ENCODE assay signal across 23 mouse cellular contexts in genomic region chr6:137060595-137060994, GRCm38 (mm10).
"Had no signal": no experiment of that assay in that cellular context is flagged by ENCODE, and none has a peak within 500 bp of the region (broad histone marks: within the 10 kb centered on the region; RNA-seq: fewer than 3 reads in every experiment).

No protein-coding gene starts in this region.

- H3K9ac ChIP-seq: heart, embryonic 13.5 days; heart, embryonic 15.5 days; hindbrain, embryonic 13.5 days; intestine, embryonic 15.5 days; limb, embryonic 12.5 days; liver, embryonic 12.5 days; liver, embryonic 14.5 days had no signal

- ATAC-seq: forebrain, embryonic 16.5 days; inflammation-experienced regulatory T-cells, adult 6 months; intestine, embryonic 15.5 days; intestine, postnatal 0 days; liver, embryonic 12.5 days had no signal

- DNase-seq: gastrocnemius, adult 2 months; gastrocnemius, postnatal 10 days; gastrocnemius, postnatal 25 days; heart, adult 2 months; heart, postnatal 4 days; kidney, adult 18-20 months; kidney, adult 8-10 months; kidney, postnatal 10 days; kidney, postnatal 25 days; kidney, postnatal 4 days had no signal

- H3K4me1 ChIP-seq: intestine, embryonic 15.5 days; limb, embryonic 10.5 days; limb, embryonic 12.5 days; liver, embryonic 12.5 days had no signal

- H3K27ac ChIP-seq: gastrocnemius, adult 2 months; heart, adult 2 months; heart, embryonic 13.5 days; heart, embryonic 15.5 days; hindbrain, embryonic 13.5 days; intestine, embryonic 15.5 days; layer of hippocampus, adult 2 months; left cerebral cortex, adult 2 months; limb, embryonic 10.5 days; limb, embryonic 12.5 days; liver, embryonic 12.5 days; liver, embryonic 14.5 days had no signal

- H3K9me3 ChIP-seq: heart, embryonic 13.5 days; heart, embryonic 15.5 days; hindbrain, embryonic 13.5 days; intestine, embryonic 15.5 days; limb, embryonic 10.5 days; limb, embryonic 12.5 days; liver, embryonic 12.5 days had no signal

- H3K4me2 ChIP-seq: heart, embryonic 13.5 days; heart, embryonic 15.5 days; hindbrain, embryonic 13.5 days; intestine, embryonic 15.5 days; limb, embryonic 12.5 days; liver, embryonic 12.5 days had no signal

- H3K27me3 ChIP-seq: heart, embryonic 15.5 days; hindbrain, embryonic 13.5 days; intestine, embryonic 15.5 days; limb, embryonic 12.5 days; liver, embryonic 12.5 days had no signal

- H3K4me3 ChIP-seq: gastrocnemius, adult 2 months; heart, adult 2 months; heart, embryonic 13.5 days; heart, embryonic 15.5 days; hindbrain, embryonic 13.5 days; intestine, embryonic 15.5 days; layer of hippocampus, adult 2 months; left cerebral cortex, adult 2 months; limb, embryonic 10.5 days; limb, embryonic 12.5 days; liver, embryonic 12.5 days had no signal

- H3K36me3 ChIP-seq: heart, embryonic 13.5 days; heart, embryonic 15.5 days; hindbrain, embryonic 13.5 days; intestine, embryonic 15.5 days; limb, embryonic 10.5 days; limb, embryonic 12.5 days; liver, embryonic 12.5 days had no signal
